Mouse (Mus musculus) CH12.LX (cell line): ENCODE measurements around the gene Gm49486. TPM values are rescaled to one million over a fixed set of nuclear protein-coding genes. Genes with fewer than 3 reads are reported as not detected.
A peak's percentile ranks its signal among the peaks of the same experiment; 100 is the strongest.

Experiments
- DNase-seq: peaks from one replicate; pipeline ENCODE4 v3.0.0-alpha.2; 2013; ENCODE audit errors: extremely low read depth
- H3K27ac ChIP-seq: 2 replicates; pipeline ENCODE4 v1.5.1; 2012; ENCODE audit warnings: low read depth, mild to moderate bottlenecking, control low read depth, moderate library complexity; ENCODE audit not compliant: insufficient read depth
- H3K27me3 ChIP-seq: replicated peaks from 2 replicates; pipeline ENCODE3; 2012; ENCODE audit warnings: inconsistent platforms
- H3K36me3 ChIP-seq, 2 experiments: replicated peaks in 1 of 2; 2 replicates each; pipeline versions ENCODE3 to v1.6.1; 2012; ENCODE audit warnings: inconsistent platforms in 1 of 2, low read length in 1 of 2, mild to moderate bottlenecking in 1 of 2, mixed read lengths in 1 of 2, moderate library complexity in 1 of 2; ENCODE audit not compliant: control insufficient read depth in 1 of 2, insufficient read depth in 1 of 2
- H3K4me1 ChIP-seq, 2 experiments: 2 replicates each; pipeline ENCODE4 v1.6.1; 2012; ENCODE audit warnings: inconsistent platforms in 1 of 2, moderate library complexity in 1 of 2; ENCODE audit not compliant: insufficient read depth in 2 of 2, control insufficient read depth in 1 of 2
- H3K4me2 ChIP-seq: 2 replicates; pipeline ENCODE4 v1.6.1; 2012; ENCODE audit warnings: low read depth, mild to moderate bottlenecking, control low read depth; ENCODE audit not compliant: poor library complexity, insufficient read depth, severe bottlenecking
- H3K4me3 ChIP-seq, 3 experiments: fragments of 150-350 bp in 1 of 3; sonication (generic) in 1 of 3; replicated peaks in 1 of 3; 2 replicates each; pipeline versions ENCODE3 to v1.5.1; 2011 to 2012; ENCODE audit warnings: low read depth in 2 of 3, low read length in 2 of 3, mild to moderate bottlenecking in 2 of 3, moderate library complexity in 2 of 3, control low read depth in 1 of 3, improper control_type of control experiment in 1 of 3, inconsistent platforms in 1 of 3, mixed read lengths in 1 of 3; ENCODE audit not compliant: poor library complexity in 1 of 3
- H3K79me2 ChIP-seq: replicated peaks from 2 replicates; pipeline ENCODE4 v1.6.1; 2012; ENCODE audit warnings: mild to moderate bottlenecking, moderate library complexity; ENCODE audit not compliant: control insufficient read depth, poor library complexity, insufficient read depth, severe bottlenecking; ENCODE audit errors: extremely low read depth
- H3K9ac ChIP-seq: 2 replicates; pipeline ENCODE4 v1.6.1; 2012; ENCODE audit warnings: low read depth, mild to moderate bottlenecking, control low read depth, moderate library complexity; ENCODE audit not compliant: insufficient read depth
- H3K9me3 ChIP-seq: replicated peaks from 2 replicates; pipeline ENCODE3; 2012; ENCODE audit warnings: low read length, inconsistent platforms, mixed read lengths
- E2F4 ChIP-seq: IDR thresholded peaks from 2 replicates; pipeline ENCODE4 v1.6.1; 2011; ENCODE audit warnings: low read depth, low read length, improper control_type of control experiment; ENCODE audit not compliant: insufficient replicate concordance
- IRF4 ChIP-seq: IDR thresholded peaks from 2 replicates; pipeline ENCODE4 v1.6.1; 2014; ENCODE audit warnings: low read depth, mild to moderate bottlenecking, inconsistent platforms, low read length, improper control_type of control experiment
- KAT2A ChIP-seq: IDR thresholded peaks from 2 replicates; pipeline ENCODE4 v1.6.1; 2012; ENCODE audit warnings: low read length, improper control_type of control experiment, inconsistent platforms; ENCODE audit not compliant: insufficient replicate concordance
- MAZ ChIP-seq: IDR thresholded peaks from 2 replicates; pipeline ENCODE4 v1.6.1; 2012; ENCODE audit warnings: low read depth, mild to moderate bottlenecking, inconsistent platforms, low read length, improper control_type of control experiment, moderate library complexity
- MYC ChIP-seq: IDR thresholded peaks from 2 replicates; pipeline ENCODE4 v1.6.1; 2011; ENCODE audit warnings: low read depth, mild to moderate bottlenecking, improper control_type of control experiment, low read length
- NRF1 ChIP-seq: IDR thresholded peaks from 2 replicates; pipeline ENCODE4 v1.6.1; 2014; ENCODE audit warnings: low read depth, mild to moderate bottlenecking, inconsistent platforms, low read length, improper control_type of control experiment, moderate library complexity
- POLR2A ChIP-seq: IDR thresholded peaks from 2 replicates; pipeline ENCODE4 v1.6.1; 2011; ENCODE audit warnings: low read depth, mild to moderate bottlenecking, improper control_type of control experiment, low read length
- POLR2AphosphoS2 ChIP-seq: IDR thresholded peaks from 2 replicates; pipeline ENCODE4 v1.6.1; 2011; ENCODE audit warnings: low read depth, low read length, improper control_type of control experiment
- RAD21 ChIP-seq: IDR thresholded peaks from 2 replicates; pipeline ENCODE4 v1.6.1; 2011; ENCODE audit warnings: low read depth, mild to moderate bottlenecking, low read length, improper control_type of control experiment, moderate library complexity
- RCOR1 ChIP-seq: conservative IDR thresholded peaks from 2 replicates; pipeline ENCODE4 v1.6.1; 2012; ENCODE audit warnings: low read depth, mild to moderate bottlenecking, inconsistent platforms, low read length, improper control_type of control experiment
- SIN3A ChIP-seq: IDR thresholded peaks from 2 replicates; pipeline ENCODE4 v1.6.1; 2012; ENCODE audit warnings: low read length, improper control_type of control experiment, inconsistent platforms
- TBP ChIP-seq: conservative IDR thresholded peaks from 2 replicates; pipeline ENCODE4 v1.6.1; 2011; ENCODE audit warnings: low read depth, low read length, improper control_type of control experiment
- TCF12 ChIP-seq: IDR thresholded peaks from 2 replicates; pipeline ENCODE4 v1.6.1; 2014; ENCODE audit warnings: low read depth, mild to moderate bottlenecking, inconsistent platforms, low read length, improper control_type of control experiment
- UBTF ChIP-seq: IDR thresholded peaks from 2 replicates; pipeline ENCODE4 v1.6.1; 2012; ENCODE audit warnings: low read depth, mild to moderate bottlenecking, inconsistent platforms, low read length, improper control_type of control experiment, moderate library complexity
- ZKSCAN1 ChIP-seq: IDR thresholded peaks from 2 replicates; pipeline ENCODE4 v1.6.1; 2012; ENCODE audit warnings: low read depth, inconsistent platforms, low read length, improper control_type of control experiment, borderline replicate concordance
- ZMIZ1 ChIP-seq: IDR thresholded peaks from 2 replicates; pipeline ENCODE4 v1.6.1; 2012; ENCODE audit warnings: low read depth, mild to moderate bottlenecking, inconsistent platforms, low read length, improper control_type of control experiment
- ZNF384 ChIP-seq: IDR thresholded peaks from 2 replicates; pipeline ENCODE4 v1.6.1; 2012; ENCODE audit warnings: low read depth, low read length, improper control_type of control experiment, inconsistent platforms
- dilution Hi-C: fragments of 300-500 bp; cut with MboI; formaldehyde crosslinking; loops from 2 replicates; pipeline ENCODE4 v1.14.3; 2020; ENCODE audit warnings: low sequenced_read_pairs; ENCODE audit not compliant: extremely low pct_unique_long_range_greater_than_20kb, extremely low pct_ligation_motif_present
- in situ Hi-C: fragments of 300-500 bp; cut with MboI; formaldehyde crosslinking; loops from 3 replicates; pipeline ENCODE4 v1.14.3; 2019; ENCODE audit warnings: low sequenced_read_pairs, low pct_ligation_motif_present, low pct_unique_long_range_greater_than_20kb, mixed read lengths
- polyA plus RNA-seq: library from polyadenylated mRNA; unstranded; fragments of >175 nt; gene quantifications from 2 replicates; pipeline ENCODE4 v1.2.1, GENCODE M21; 2012; ENCODE audit warnings: low read depth; ENCODE audit not compliant: insufficient read length
- total RNA-seq, 2 experiments: library from RNA; depleted of rRNA; stranded (reverse); fragments of 300-350 nt in 1 of 2; fragments of >200 nt in 1 of 2; gene quantifications; 2 replicates each; pipeline ENCODE4 v1.2.3; 2012 to 2014

Gm49486 gene
- total and polyA plus RNA-seq, 3 experiments = 0.21 to 0.77 (median 0.59) TPM

- TF ChIP-seq MAZ (0 out of 2 replicates have a peak, but pooled peaks have one; percentile 41), POLR2A (peak; percentile 90), RCOR1 (no peak), E2F4 (no peak), NRF1 (peak; percentile 33; the same call in 1 of the 2 replicates), POLR2AphosphoS2 (peak; percentile 44; the same call in 1 of the 2 replicates), IRF4 (0 out of 2 replicates have a peak, but pooled peaks have one; percentile 15), TCF12 (peak; percentile 78)
Observed at GRCm38 (mm10) chr15:79208758-79209439, 20.3 kb upstream of the Gm49486 start (continued).

- dilution Hi-C loops (no loop called here), in situ Hi-C loops (loop anchor here (5.0 kb wide), 1 partner anchor 33 kb away; no protein-coding TSS in a partner anchor)
- 0 out of 2 replicates have a peak overlapping the region, but pooled peaks have one; percentile 60 for H3K4me2 ChIP-seq
- H3K4me3 ChIP-seq = peak overlapping the region in 1 of 3 experiments; percentile 67
- peaks cover 8 to 50% of the 10 kb centered on the region in 2 experiments for H3K4me1 ChIP-seq
- DNase-seq = no peak
- no peaks in the 10 kb centered on the region for H3K9me3 ChIP-seq
- no peak overlapping the region for H3K27ac ChIP-seq
- H3K79me2 ChIP-seq = peaks cover 9% of the 10 kb centered on the region
- peak overlapping the region; percentile 66; the same call in 1 of the 2 replicates for H3K9ac ChIP-seq
- no peaks in the 10 kb centered on the region for H3K27me3 ChIP-seq
- H3K36me3 ChIP-seq = peaks cover 23 to 51% of the 10 kb centered on the region in 2 experiments
- no peak for TF ChIP-seq UBTF
- TF ChIP-seq ZKSCAN1 = no peak
Observed at GRCm38 (mm10) chr15:79210357-79210756, 18.8 kb upstream of the Gm49486 start.

GRCm38 (mm10) chr15:79212750-79213446 lies 16.3 kb upstream of the Gm49486 start:
- in situ Hi-C loops = loop anchor here (5.0 kb wide), 1 partner anchor 36 kb away; no protein-coding TSS in a partner anchor

More at GRCm38 (mm10) chr15:79212750-79213446, 16.3 kb upstream of the Gm49486 start:
- Histone ChIP-seq H3K4me3 (no peak overlapping the region), H3K36me3 (peaks cover 39 to 74% of the 10 kb centered on the region in 2 experiments), H3K4me2 (no peak overlapping the region), H3K9ac (no peak overlapping the region), H3K27ac (no peak overlapping the region), H3K79me2 (peaks cover 9% of the 10 kb centered on the region), H3K4me1 (peaks cover 8 to 50% of the 10 kb centered on the region in 2 experiments), H3K9me3 (no peaks in the 10 kb centered on the region), H3K27me3 (no peaks in the 10 kb centered on the region)
- dilution Hi-C loops = no loop called here
- TF ChIP-seq RAD21 = no peak
- TF ChIP-seq ZMIZ1 = no peak
- no peak for TF ChIP-seq KAT2A
- TF ChIP-seq TBP = no peak
- TF ChIP-seq ZNF384 = no peak
- TF ChIP-seq RCOR1 = no peak
- no peak for TF ChIP-seq MAZ
- TF ChIP-seq SIN3A = no peak
- no peak for TF ChIP-seq MYC
- TF ChIP-seq UBTF = no peak
- no peak for DNase-seq
